Mouse (Mus musculus): ENCODE results near the gene Farsa.

Farsa gene

DNA sequence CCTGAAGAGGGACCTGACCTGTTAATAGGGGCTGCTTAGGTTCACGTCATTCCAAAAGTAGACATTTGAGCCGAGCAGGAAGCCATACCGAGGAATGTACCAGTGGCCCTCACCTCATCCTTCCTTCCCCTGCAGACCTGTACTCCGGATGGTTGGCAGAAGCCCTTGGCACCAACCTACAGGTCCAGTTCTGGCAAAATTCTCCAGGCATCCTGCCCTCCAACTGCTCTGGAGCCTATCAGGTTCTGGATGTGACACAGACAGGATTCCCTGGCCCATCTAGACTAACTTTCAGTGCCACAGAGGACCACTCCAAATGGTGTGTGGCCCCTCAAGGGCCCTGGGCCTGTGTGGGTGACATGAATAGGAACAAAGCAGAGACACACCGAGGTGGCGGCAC lies 53.8 kb downstream of the Farsa start:
- in situ Hi-C loops (cut with MseI, MboI) = no loop called here

- in situ Hi-C loops (cut with MseI, MboI) = no loop called here
These were observed 55.1 kb downstream of the Farsa start for GRCm38 (mm10) chr8:84911854-84912253.

DNA sequence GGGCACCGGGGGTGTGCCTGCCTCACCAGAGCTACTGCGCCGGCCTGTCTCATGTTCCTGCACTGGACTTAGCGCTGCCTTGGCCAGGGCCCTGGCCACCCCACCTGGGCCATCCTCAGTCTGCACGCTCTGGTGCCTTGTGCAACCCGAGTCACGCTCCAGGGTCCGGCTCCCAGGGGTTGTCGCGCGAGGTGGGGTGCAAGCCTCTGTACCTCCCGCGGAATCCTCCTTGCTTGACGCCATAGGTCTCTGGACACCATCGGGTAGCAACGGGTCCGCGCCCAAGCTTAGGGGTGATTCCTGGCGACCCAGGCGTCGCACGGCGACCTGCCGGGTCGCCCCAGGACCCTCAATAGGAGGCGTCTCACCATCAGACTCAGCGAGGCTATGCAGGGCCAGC lies 55.6 kb downstream of the Farsa start:
- in situ Hi-C loops (cut with MseI, MboI) = no loop called here

GRCm38 (mm10) chr8:84912895-84913501 lies 56.2 kb downstream of the Farsa start:
- in situ Hi-C loops (cut with MseI, MboI) = no loop called here

DNA sequence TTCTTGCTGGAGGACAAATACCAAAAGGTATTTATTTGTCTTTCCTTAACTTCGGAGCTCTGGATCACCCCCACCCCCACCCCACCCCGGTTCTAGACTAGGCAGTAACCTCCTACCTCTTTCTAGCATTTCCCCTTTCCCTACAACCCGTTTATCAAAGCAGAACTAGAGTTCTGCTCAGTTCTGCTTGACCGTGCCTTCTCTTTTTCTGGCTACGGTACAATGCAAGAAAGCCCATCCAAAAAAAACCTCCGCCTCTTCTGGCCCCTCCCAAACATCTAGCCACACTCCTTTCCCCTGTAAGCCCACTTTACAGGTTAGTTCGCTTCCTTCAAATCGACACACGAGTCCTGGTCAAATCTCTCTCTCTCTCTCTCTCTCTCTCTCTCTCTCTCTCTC lies 56.7 kb downstream of the Farsa start:
- in situ Hi-C loops (cut with MseI, MboI) = no loop called here

GRCm38 (mm10) chr8:84913960-84914359 lies 57.2 kb downstream of the Farsa start:
- in situ Hi-C loops (cut with MseI, MboI) = no loop called here

GRCm38 (mm10) chr8:84915269-84915668 lies 58.5 kb downstream of the Farsa start:
- in situ Hi-C loops (cut with MseI, MboI) = no loop called here

- in situ Hi-C loops (cut with MseI, MboI) = no loop called here
These were observed 61.0 kb downstream of the Farsa start for GRCm38 (mm10) chr8:84917781-84918180.

DNA sequence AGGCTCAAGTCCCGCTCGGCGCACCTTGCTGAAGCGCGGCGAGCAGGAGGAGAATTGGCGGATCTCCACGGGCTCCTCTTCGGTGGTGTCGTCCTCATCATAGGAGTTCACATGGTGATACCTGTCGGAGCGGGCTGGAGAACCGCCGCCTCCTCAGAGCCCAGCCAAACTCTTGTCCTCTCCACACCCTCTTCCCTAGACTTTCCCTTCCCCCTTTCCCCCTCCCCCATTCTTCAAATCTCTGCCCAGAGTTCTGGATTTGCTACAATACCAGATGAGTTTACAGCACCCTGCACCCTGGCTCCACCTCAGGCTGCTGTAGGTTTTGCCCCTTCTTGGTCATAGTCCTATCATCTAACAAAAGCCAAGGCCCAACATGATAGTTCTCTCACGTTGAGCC lies 61.9 kb downstream of the Farsa start:
- in situ Hi-C loops (cut with MseI, MboI) = no loop called here
